14 mouse cellular contexts compared by ENCODE assay signal in genomic region chr7:90216511-90216910, GRCm38 (mm10). TPM values are rescaled to one million over a fixed set of nuclear protein-coding genes. Genes with fewer than 3 reads are reported as not detected.
DNase-seq lines count a peak whose midpoint lies in the region; ATAC-seq and TF ChIP-seq lines count a peak whose summit lies in the region.
"Had no signal": no experiment of that assay in that cellular context is flagged by ENCODE, and none has a peak within 500 bp of the region (broad histone marks: within the 10 kb centered on the region; RNA-seq: fewer than 3 reads in every experiment).

No protein-coding gene starts in this region.

- H3K4me3 ChIP-seq in midbrain, embryonic 13.5 days (replicated peaks), result no peak overlapping the region
- no peak overlapping the region for H3K4me3 ChIP-seq in midbrain, embryonic 10.5 days
- H3K4me3 ChIP-seq in limb, embryonic 14.5 days (replicated peaks; ENCODE audit: low read length), result no peak overlapping the region

- ATAC-seq in midbrain, embryonic 13.5 days, result peak; percentile 57; the same call in 1 of the 2 replicates
- ATAC-seq in limb, embryonic 14.5 days (ENCODE audit: low FRiP score, low read depth), result peak; percentile 36

- no peaks in the 10 kb centered on the region for H3K27me3 ChIP-seq in midbrain, embryonic 13.5 days
- H3K27me3 ChIP-seq in midbrain, embryonic 10.5 days (ENCODE audit: low read depth, poor library complexity, severe bottlenecking), result no peaks in the 10 kb centered on the region
- no peaks in the 10 kb centered on the region for H3K27me3 ChIP-seq in limb, embryonic 14.5 days (ENCODE audit: control insufficient read depth, insufficient read depth, low read length)

- intact Hi-C loops in gastrocnemius, postnatal 36 days (cut with DNase I), result no loop called here

- no peaks in the 10 kb centered on the region for H3K36me3 ChIP-seq in midbrain, embryonic 13.5 days
- no peaks in the 10 kb centered on the region for H3K36me3 ChIP-seq in midbrain, embryonic 10.5 days
- no peaks in the 10 kb centered on the region for H3K36me3 ChIP-seq in limb, embryonic 14.5 days (ENCODE audit: control insufficient read depth, insufficient read depth, low read length)

- peak; percentile 14 for DNase-seq in cerebellum, adult 9-11 months
- DNase-seq in cerebellum, postnatal 4 days (ENCODE audit: low spot score in 2 of 2), result no peak
- no peak for DNase-seq in midbrain, embryonic 10.5 days (ENCODE audit: low spot score)
- peak; percentile 18 to 46 for DNase-seq in frontal cortex, adult 2 months (ENCODE audit: extremely low spot score in 1 of 2, low spot score in 1 of 2)
- DNase-seq in limb, embryonic 14.5 days (ENCODE audit: low spot score), result peak; percentile 20
- DNase-seq in gastrocnemius, postnatal 36 days, result no peak
- DNase-seq in embryo, embryonic 10.5 days (ENCODE audit: low spot score), result no peak
- DNase-seq: adrenal gland, postnatal 14 days; heart, postnatal 14 days; lung, adult 18-20 months had no signal

- no peaks in the 10 kb centered on the region for H3K4me1 ChIP-seq in midbrain, embryonic 13.5 days (replicated peaks)
- H3K4me1 ChIP-seq in midbrain, embryonic 10.5 days, result no peaks in the 10 kb centered on the region; the same call in 1 of the 2 replicates
- H3K4me1 ChIP-seq in limb, embryonic 14.5 days (ENCODE audit: control insufficient read depth, insufficient read depth, low read length), result peaks cover 13% of the 10 kb centered on the region

- 59% methylated on average over 8 of the region's 8 CpGs for WGBS in midbrain, embryonic 13.5 days
- 78% methylated on average over 8 of the region's 8 CpGs for WGBS in midbrain, embryonic 10.5 days
- WGBS in limb, embryonic 14.5 days, result 35% methylated on average over 8 of the region's 8 CpGs

- TF ChIP-seq POLR2A in limb, embryonic 14.5 days (IDR thresholded peaks at IDR 0.05; ENCODE audit: borderline replicate concordance, extremely low read depth, insufficient read depth, insufficient read length), result no peak

- H3K27ac ChIP-seq in midbrain, embryonic 13.5 days, result no peak overlapping the region
- H3K27ac ChIP-seq in midbrain, embryonic 10.5 days (replicated peaks), result no peak overlapping the region
- H3K27ac ChIP-seq in limb, embryonic 14.5 days (replicated peaks; ENCODE audit: low read depth, low read length), result peak overlapping the region; percentile 70
- H3K27ac ChIP-seq: kidney, postnatal 0 days had no signal

- no peak overlapping the region for H3K9ac ChIP-seq in midbrain, embryonic 13.5 days (replicated peaks)
- no peak overlapping the region for H3K9ac ChIP-seq in limb, embryonic 14.5 days (ENCODE audit: low read depth, low read length, severe bottlenecking)

- H3K9me3 ChIP-seq in midbrain, embryonic 13.5 days, result no peaks in the 10 kb centered on the region
- H3K9me3 ChIP-seq in midbrain, embryonic 10.5 days (replicated peaks), result no peaks in the 10 kb centered on the region
- H3K9me3 ChIP-seq in limb, embryonic 14.5 days (ENCODE audit: control insufficient read depth, low read length), result no peaks in the 10 kb centered on the region

- H3K4me2 ChIP-seq in midbrain, embryonic 13.5 days (replicated peaks), result no peak overlapping the region
- H3K4me2 ChIP-seq in limb, embryonic 14.5 days (replicated peaks; ENCODE audit: low read depth, low read length, severe bottlenecking), result no peak overlapping the region

RNA-seq across cellular contexts. Expression of gene Ccdc83, which starts 49.1 kb away (rescaled TPM):
- not detected in 2 replicates for polyA plus RNA-seq in midbrain, embryonic 13.5 days (2015; fragmentation: Nextera tagmentation; extraction: Ambion mirVana)
- not detected in 2 replicates for polyA plus RNA-seq in midbrain, embryonic 10.5 days (2016; fragmentation: Nextera tagmentation; extraction: Ambion mirVana)
- not detected in 2 replicates for polyA plus RNA-seq in frontal cortex, adult 2 months (2012; rRNA removed)
- 0.14 TPM in 1 of 2 replicates, not detected in the other for polyA plus RNA-seq in limb, embryonic 14.5 days (2012; rRNA removed)
- not detected in 2 replicates for polyA plus RNA-seq in limb, embryonic 14.5 days (2014; fragmentation: Nextera tagmentation; extraction: Ambion mirVana)
- total RNA-seq in gastrocnemius, postnatal 36 days (2021), result not detected
- total RNA-seq: adrenal gland, postnatal 14 days; common myeloid progenitor, adult 5-6 weeks; MEL had no signal
- polyA plus RNA-seq: kidney, postnatal 0 days had no signal

Comparison
In these comparisons a context has a peak if more than half of its experiments do, and no peak if none do; other contexts are left out.
1. DNase-seq: peak in cerebellum, adult 9-11 months (single experiment), frontal cortex, adult 2 months (2 of 2) and limb, embryonic 14.5 days (single experiment); none in cerebellum, postnatal 4 days (0 of 2), midbrain, embryonic 10.5 days (single experiment), gastrocnemius, postnatal 36 days (0 of 2) and embryo, embryonic 10.5 days (single experiment).